Mouse (Mus musculus) gastrocnemius, postnatal 36 days (tissue): ENCODE results near the gene Keap1. TPM values are rescaled to one million over a fixed set of nuclear protein-coding genes. Genes with fewer than 3 reads are reported as not detected.
A peak's percentile ranks its signal among the peaks of the same experiment; 100 is the strongest.
"Not testable (repeated sequence)": the region's sequence is repeated elsewhere in the genome, so short reads cannot be mapped to it uniquely, and the experiment has no call there.

Experiments used
- DNase-seq, 2 experiments: peaks; one replicate each; pipeline ENCODE4 v3.0.0; 2022
- intact Hi-C: fragments of 180-260 bp; cut with DNase I; formaldehyde crosslinking; loops from one replicate; pipeline ENCODE4 v1.15.1; 2025
- total RNA-seq, 2 experiments: library from RNA; stranded (reverse); gene quantifications; 2 replicates each; pipeline ENCODE4 v1.2.3; 2021

Gene Keap1
- total RNA-seq, 2 experiments from 2014 or later: 56.5 to 58.3 TPM

DNA sequence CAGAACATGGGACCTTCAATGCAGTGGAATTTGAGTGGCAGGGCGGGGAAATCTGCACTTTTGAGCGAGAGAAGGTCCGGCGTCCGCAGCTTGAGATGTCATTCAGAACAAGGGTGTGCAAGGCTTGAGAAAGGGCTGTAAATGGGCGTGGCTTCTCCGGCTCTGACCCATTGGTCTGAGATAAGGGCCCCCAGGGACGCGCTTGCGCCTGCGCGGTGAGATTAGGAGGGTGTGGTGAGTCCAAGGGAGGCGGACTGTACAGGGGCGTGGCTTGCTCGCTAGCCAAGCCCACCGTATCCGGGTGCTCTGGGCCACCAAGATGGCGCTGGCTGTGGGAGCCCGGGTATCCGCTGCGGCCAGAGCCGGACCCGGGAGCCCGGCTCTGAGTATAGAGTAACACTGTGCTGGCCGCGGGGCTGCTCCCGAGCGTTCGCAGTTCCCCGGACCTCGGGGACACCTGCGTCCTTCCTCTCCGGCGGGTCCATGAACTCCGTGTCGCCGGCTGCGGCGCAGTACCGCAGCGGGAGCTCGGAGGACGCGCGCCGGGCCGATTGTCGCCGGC lies 25.9 kb upstream of the Keap1 start, which contains the start of gene Atg4d:
TSS of gene Atg4d (plus strand) at position 294 of the 562 bp plus-strand sequence.
- intact Hi-C loops: loop anchor here (2.0 kb wide), 1 partner anchor 26 kb away; the partner anchor contains the start of gene Keap1
- DNase-seq: peak; percentile 99 to 100

DNA sequence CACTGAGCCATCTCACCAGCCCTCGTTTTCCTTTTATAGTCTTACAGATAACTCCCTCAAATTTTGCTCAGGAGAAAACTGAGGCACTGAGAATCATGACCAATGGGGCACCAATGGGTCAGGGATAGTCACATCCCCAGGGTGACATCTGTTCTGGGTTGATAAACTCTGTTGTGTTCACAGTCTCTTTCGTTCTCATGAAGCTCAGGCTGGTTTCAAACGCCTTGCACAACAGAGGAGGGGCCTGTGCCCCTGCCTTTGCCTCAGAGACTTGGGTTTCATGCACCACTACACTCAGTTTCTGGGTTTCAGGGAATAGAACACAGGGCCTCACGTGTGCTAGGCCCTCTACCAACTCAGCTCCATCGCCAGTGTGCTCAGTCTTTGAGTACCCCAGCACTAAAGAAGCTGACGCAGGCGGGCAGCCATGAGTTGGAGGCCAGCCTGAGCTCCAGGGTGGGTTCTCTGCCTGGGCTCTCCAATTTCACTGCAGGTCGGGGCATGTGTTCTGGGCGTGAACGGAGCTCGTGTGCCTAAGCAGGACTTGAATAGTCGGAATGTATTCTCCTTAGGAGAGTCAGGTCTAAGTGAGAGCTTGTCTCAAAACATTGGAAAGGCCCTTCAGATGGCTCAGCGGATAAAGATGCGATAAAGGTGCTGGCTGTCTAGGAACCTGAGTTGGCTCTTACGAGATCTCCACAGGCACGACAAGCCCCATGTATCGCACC lies 25.3 kb upstream of the Keap1 start:
- intact Hi-C loops: loop anchor here (2.0 kb wide), 1 partner anchor 26 kb away; the partner anchor contains the start of gene Keap1
- no peak for DNase-seq

DNA sequence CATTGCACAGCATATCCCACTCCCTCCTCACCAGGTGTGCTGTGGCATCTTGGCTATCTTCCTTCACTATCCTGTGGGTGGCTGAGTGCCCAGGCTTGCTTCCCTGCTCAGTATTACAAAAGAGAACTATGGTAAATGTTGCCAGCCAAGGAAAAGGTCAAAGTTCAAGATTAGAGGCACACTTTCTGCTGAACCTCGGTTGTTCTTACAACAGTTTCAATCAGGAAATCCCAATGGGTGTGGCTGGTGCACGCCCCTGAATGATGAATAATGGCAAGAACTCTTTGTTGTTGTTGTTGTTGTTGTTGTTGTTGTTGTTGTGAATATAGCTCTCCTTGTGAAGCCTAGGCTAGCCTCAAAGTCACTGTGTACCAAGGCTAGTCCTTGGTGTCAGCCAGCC lies 22.7 kb upstream of the Keap1 start:
- intact Hi-C loops: no loop called here
- DNase-seq: no peak

DNA sequence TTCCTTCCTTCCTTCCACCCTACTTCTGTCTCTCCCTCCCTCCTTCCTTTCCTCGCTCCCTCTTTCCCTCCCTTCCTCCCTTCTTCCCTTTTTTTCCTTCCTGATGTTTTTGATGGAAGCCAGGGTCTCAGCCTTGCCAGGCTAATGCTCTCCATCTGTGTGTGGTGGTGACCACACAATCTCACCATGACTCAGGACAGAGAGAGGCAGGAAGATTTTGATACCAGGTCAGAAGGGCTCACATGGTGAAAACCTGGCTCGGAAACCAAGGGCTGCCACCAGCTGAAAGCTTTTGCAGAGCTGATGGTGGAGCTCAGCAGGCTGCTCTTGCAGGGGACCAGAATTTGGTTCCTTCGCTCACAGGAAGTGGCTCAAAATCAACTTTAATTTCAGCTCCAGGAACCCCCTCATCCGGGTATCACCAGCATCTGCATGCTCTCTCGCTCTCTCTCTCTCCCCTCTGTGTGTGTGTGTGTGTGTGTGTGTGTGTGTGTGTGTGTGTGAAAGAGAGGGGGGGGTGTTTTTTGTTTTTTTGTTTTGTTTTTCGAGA lies 21.4 kb upstream of the Keap1 start:
- DNase-seq: no peak
- intact Hi-C loops: no loop called here

DNA sequence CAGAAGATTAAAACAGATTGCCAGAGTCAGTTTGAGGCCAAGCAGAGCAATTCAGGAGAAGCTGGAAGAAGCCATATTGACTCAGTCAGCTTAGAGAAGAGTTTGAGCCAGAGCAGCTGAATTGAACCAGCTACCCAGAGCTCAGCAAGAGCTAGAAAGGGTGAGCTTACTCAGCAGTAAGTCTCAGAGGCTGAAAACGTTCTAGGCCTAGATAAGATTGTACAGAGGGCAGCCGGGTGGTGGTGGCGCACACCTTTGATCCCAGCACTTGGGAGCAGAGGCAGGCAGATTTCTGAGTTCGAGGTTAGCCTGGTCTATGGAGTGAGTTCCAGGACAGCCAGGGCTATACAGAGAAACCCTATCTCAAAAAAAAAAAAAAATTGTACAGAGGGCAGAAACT lies 17.2 kb upstream of the Keap1 start:
- intact Hi-C loops, DNase-seq: not testable (repeated sequence)

DNA sequence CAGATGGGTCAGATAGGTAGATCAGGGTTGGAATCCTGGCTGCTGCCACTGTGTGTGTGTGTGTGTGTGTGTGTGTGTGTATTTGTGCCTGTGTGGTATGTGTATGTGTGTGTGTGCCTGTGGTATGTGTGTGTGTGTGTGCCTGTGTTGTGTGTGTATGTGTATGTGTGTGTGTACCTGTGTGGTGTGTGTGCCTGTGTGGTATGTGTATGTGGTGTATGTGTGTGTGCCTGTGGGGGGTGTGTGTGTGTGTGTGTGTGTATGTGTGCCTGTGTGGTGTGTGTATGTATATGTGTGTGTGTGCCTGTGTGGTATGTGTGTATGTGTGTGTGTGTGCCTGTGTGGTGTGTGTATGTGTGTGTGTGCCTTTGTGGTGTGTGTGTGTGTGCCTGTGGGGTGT lies 15.5 kb upstream of the Keap1 start:
- DNase-seq: no peak
- intact Hi-C loops: no loop called here

DNA sequence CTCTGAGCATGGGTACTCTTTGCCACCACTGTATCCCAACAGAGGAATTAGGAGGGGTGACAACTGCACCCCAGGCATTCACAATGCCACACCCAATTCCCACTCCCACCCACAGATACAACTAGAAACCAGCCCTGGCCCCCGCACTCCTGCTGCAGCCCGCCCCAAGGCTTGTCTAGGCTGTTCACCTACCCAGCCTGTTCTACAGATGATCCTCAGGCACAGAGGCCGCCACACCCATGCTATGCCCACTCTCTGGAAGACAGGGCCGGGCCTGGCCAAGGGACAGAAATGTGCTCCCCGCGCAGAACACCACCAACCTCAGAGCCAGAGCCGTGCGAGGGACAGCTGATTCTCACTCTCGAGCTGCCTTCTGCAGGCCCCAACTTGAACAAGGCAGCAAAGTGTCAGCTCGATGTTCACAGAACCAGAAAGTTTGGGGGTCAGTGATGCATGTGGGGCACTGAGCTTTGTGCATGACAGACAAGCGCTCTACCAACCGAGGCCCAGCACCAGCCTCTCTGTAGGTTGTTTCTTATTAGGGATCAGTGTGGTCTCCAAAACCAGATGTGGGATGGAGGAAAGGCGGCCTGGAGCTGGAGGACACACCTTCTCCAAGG lies 12.1 kb upstream of the Keap1 start:
- no peak for DNase-seq
- intact Hi-C loops: no loop called here

DNA sequence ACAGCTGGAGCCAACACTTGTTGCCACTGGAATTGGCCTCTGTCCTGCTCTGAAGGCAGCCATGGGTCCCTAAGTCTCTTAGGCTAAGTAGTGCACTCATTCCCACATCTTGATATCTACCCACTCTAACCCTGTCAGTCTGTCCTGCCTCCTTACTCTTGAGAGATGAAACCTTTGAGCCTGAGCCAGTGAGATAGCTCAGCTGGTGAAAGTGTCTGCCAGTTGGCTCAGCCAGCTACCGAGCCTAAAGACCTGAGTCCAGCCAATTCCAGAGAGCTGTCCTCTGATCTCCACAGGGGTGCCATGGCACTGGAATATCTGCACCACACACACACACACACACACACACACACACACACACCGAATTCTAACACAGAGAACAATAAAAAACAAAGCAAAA lies 11.3 kb upstream of the Keap1 start:
- intact Hi-C loops: no loop called here
- no peak for DNase-seq

DNA sequence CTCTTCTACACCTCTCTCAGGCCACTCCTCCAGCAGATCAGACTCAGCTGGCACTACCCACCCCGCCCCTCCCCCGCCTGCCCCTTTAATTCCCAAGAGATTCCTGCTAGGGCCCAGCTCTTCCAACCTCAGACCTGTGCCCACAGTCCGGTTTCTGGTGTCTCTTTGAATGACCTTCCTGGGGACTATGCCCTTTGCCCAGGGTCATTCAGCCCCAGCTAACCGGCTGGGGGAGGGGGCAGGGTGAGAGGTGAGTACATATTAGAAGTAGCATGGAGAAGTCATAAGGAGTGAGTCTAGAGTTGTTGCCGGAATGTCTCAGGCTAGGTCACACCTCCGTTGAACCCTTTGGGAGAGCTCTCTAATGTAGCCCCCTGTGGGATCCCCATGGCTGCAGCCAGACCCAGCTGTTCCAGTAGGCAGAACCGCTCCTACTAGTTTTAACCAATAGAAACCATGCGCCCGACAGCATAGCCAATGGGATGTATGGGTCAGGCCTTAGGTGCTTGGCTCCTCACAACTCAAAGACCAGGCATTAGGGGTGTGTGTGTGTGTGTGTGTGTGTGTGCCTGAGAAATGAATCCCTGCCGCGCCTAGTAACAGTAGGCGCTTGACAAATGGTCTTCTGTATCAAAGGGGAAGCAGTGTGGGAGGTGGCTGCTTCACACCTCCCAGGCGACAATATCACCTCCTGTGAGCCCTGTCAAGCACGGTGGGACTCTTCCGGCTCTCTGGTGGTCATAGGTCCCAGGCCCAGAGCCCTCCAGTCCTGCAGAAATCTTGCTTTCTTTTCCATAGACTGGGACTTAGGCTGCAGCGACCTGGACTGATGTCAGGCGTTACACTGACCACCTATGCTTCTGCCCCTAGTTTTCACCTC lies 10.7 kb upstream of the Keap1 start:
- intact Hi-C loops: no loop called here
- DNase-seq: no peak

DNA sequence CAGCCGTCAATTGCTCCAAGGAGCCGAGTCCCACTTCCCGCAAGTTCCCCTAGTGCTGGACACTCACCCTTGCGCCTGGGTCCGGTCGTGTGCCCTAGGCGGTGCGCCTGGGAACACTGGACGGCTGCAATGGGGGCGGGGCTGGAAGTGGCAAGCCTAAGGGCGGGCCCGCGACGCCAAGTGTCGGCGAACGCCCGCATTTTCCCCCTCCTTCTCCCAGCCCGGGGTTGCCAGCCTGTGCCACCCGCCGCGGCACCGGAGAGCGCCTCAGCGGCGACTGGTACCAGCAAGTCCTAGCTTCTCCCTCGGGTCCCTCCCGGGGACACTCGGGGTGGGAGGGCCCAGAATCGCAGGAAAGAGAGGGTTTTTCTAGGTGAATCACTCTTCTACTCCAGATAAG lies 9.2 kb upstream of the Keap1 start, which contains the start of gene S1pr5:
TSS of gene S1pr5 (minus strand) at position 118 of the 400 bp plus-strand sequence.
- intact Hi-C loops: no loop called here
- peak in 1 of 2 experiments; percentile 27 for DNase-seq

DNA sequence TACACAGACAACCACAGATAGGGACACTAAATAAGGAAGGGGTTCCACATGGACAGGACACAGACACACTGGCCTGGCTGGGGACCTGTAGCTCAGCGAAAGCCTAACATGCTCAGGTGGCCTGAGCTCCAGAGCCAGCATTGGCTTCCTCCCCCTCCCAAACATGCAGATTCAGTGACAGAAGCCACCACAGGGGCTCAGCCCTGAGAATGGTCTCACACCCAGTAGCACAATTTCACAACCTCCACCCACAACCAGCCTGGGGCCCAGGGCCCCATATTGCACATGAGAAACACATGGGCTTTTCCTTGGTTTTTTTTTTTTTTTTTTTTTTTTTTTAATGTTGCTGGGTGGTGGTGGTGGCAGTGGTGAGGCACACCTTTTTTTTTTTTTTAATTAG lies 7.2 kb upstream of the Keap1 start:
- DNase-seq: no peak
- intact Hi-C loops: no loop called here

DNA sequence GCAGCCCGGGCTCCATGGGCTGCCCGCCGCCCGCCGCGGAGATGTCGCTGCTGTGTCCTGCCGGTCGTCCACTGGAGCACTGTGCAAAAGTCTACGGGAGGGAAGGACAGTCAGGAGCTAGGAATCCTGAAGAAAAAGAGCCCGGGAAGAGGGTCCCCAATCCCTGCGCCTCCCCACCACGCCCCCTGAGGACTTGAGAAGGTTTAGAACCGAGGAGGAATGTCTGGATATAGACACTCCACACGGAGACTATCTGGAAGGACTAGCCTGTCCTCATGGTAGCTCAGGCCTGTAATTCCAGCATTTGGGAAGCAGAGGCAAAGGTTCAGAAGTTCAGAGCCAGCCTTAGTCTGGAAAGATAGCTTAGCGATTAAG lies 5.9 kb upstream of the Keap1 start:
- no peak for DNase-seq
- intact Hi-C loops: no loop called here

DNA sequence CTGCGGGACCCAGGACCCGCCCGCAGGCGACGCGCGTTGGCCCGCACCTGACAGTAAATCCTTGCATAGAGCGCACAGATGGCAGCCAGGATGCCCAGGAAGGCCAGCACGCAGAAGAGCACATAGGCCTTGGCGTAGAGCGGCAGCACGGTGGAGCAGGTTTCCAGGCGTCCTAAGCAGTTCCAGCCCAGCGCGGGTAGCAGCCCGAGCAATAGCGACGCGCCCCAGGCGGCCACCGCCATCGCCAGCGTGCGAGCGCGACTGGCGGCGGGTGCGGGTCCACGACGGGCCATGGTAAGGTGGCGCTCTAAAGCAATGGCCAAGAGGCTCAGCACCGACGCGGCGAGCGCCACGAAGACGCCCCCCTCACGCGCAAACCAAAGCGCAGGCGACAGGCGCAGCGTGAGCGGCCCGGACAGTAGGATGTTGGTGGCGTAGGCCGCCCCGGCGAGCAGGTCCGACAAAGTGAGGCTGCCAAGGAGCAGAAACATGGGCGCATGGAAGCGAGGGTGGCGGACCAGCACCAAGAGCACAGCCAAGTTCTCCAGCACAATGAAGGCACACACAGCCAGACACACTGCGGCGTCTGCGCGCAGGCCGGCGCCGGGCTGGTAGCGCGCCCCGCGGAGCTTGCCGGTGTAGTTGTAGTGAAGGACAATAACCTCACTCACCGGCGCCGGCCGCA lies 5.4 kb upstream of the Keap1 start:
- no peak for DNase-seq
- intact Hi-C loops: no loop called here

DNA sequence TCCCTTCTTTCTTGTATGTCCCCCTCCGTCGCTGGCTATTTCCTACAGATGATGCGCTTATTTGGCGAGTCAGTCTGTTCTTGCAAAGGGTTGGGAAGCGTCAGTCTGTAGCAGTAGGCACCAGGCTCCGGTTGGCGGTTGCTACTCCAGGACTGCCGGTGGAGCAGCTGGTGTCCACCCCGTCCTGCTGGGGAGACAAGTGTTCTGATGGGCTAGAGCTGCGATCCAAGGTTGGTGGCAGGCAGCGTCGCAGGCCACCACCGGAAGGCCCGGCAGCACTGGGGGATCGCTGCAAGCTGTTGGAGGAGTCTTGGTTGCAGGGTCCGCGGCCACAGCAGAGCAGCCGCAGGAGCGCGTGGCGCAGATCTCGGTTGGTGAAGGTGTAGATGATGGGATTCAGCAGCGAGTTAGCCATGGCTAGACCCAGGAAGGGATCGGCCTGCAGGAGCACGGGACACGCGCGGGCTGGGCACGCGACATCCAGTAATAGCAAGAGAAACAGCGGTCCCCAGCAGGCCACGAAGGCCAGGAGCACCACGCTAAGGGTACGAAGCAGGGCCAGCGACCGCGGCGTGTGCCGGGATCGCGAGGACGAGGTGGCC lies 4.8 kb upstream of the Keap1 start:
- intact Hi-C loops: no loop called here
- no peak for DNase-seq

DNA sequence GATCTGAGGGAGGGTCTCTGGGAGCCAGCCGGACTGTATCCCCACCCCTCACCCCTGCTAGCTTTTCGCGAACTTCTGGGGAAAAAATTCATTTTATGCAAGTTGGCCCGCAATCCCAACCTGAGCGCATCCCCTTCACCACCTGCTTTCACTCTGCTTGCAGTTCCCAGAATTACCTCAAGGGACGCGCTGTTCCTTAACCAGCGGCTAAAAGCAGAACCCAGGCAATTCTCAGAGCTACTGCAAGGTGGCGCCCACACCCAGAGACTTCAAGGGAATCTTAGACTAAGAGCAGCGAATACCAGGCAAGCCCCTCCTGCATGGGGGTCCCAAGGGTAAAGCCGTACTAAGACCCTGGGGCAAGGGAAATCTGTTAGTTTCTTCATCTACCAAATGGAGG lies 2.2 kb upstream of the Keap1 start:
- intact Hi-C loops: no loop called here
- peak; percentile 61 to 71 for DNase-seq

DNA sequence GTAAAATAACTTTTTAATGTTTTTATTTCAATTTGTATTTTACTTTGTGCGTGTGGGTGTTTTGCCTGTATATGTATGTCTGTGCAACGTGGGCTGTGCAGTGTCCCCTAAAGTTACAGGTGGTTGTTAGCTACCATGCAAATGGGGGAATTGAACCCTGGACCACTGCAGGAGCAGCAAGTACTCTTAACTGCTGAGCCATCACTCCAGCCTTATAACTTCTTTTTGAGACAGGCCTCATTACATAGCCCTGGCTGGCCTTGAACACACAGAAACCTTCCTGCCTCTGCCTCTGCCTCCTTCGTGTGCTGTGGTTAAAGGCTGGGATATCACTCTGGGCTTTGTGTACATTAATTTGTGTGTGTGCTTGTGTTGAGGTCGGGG lies 296 bp upstream of the Keap1 start:
- no peak for DNase-seq
- intact Hi-C loops: loop anchor here (2.0 kb wide), 1 partner anchor 25 kb away; the partner anchor contains the start of gene Atg4d

DNA sequence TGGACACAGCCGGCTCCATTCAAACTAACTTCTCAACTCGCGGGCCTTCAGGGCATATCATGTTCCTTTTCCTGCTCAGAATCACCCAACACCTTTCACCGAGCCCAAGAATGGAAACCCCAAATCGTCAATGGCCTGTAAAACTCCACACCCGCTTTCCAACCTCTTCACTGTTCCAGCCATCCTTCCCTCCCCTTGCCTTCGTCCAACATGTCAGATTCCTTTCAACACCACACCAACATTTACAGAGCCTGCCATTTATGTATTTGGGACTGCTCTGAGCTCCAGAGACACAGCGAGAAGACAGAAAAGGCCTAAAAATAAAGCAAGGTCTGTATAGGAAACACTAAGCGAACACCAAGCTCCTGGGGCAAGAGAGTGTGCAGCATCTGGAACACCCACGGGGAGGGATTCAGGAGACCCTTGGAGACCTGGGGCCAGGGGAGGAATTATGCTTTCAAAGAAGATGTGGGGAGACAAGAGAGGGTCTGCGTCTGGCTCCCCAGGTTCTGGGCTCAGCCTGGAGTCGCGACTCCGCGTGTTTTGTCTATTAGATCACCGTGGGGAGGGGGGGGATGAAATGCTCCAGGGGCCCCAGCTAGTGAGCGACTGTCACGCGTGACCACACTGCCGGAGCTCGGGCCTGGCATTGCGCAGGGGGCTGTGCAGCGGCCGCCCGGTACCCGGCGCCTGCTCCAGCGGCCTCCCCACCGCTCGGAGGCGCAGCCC lies 993 bp downstream of the Keap1 start:
- intact Hi-C loops: loop anchor here (2.0 kb wide), 1 partner anchor 27 kb away; the partner anchor contains the start of gene Atg4d
- peak in 1 of 2 experiments; percentile 22 for DNase-seq

DNA sequence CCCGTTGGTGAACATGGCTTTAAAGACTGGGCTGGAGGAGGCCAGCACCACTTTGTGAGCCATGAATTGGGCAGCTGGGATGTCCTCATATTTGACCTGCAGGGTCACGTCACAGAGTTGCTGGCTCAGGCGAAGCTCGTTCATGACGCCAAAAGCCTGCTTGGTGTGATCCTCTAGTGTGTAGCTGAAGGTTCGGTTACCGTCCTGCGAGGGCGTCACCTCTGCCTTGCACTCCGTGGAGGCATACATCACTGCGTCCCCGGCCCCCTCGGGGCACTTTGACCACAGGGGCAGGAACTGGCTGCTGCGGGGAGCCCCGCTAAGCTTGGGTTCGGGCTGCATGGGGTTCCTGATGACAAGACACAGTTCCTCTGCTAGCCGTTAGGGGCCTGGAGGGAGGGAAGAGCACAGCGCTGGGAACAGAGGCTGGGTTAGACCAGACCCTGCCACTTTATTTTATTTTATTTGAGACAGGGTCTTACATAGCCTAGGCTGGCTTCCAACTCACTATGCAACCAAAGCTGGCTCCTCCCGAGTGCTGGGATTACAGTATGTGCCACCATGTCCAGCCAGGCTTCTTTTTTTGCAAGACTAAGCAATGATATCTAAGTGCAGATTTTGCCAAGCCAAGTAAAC lies 1.7 kb downstream of the Keap1 start:
- DNase-seq: no peak

More for the DNA sequence above, 1.7 kb downstream of the Keap1 start:
- intact Hi-C loops: loop anchor here (2.0 kb wide), 1 partner anchor 27 kb away; the partner anchor contains the start of gene Atg4d
